Comparison of ENCODE assay signal across 17 mouse cellular contexts in genomic region chr6:65842579-65842978, GRCm38 (mm10).
DNase-seq lines count a peak whose midpoint lies in the region; ATAC-seq lines count a peak whose summit lies in the region.
"Had no signal": no experiment of that assay in that cellular context is flagged by ENCODE, and none has a peak within 500 bp of the region (broad histone marks: within the 10 kb centered on the region; RNA-seq: fewer than 3 reads in every experiment).

No protein-coding gene starts in this region.

- peak; percentile 2 for DNase-seq in MEL-GATA-1-ER (ENCODE audit: extremely low read depth, low read depth)
- DNase-seq in kidney, adult 8-10 months = no peak
- DNase-seq in adrenal gland, postnatal 14 days = no peak
- no peak for DNase-seq in gastrocnemius, adult 18-20 months (ENCODE audit: low spot score)
- DNase-seq: adrenal gland, adult 2 months; adrenal gland, postnatal 10 days; adrenal gland, postnatal 36 days; cerebellum, adult 11-12 months; cerebellum, adult 2 months; cerebellum, adult 9-10 months; cerebellum, postnatal 10 days; cerebellum, postnatal 25 days; embryo, embryonic 11 days had no signal

- ATAC-seq in granulocyte monocyte progenitor cell, adult 5-6 weeks (replicated peaks; ENCODE audit: poor library complexity, severe bottlenecking) = peak; percentile 82
- ATAC-seq in megakaryocyte progenitor cell, adult 5-6 weeks (replicated peaks; ENCODE audit: poor library complexity) = peak; percentile 83
- ATAC-seq: forebrain, embryonic 14.5 days; forebrain, embryonic 16.5 days had no signal
